In genomic region chr5:113553402-113553897, GRCm38 (mm10) we compare ENCODE assay signal across 9 mouse cellular contexts.
DNase-seq lines count a peak whose midpoint lies in the region; TF ChIP-seq lines count a peak whose summit lies in the region.
"Had no signal": no experiment of that assay in that cellular context is flagged by ENCODE, and none has a peak within 500 bp of the region (broad histone marks: within the 10 kb centered on the region; RNA-seq: fewer than 3 reads in every experiment).

No protein-coding gene starts in this region.

- TF ChIP-seq CTCF in thymus, adult 2 months (IDR thresholded peaks at IDR 0.05; ENCODE audit: borderline replicate concordance, control insufficient read depth, extremely low read depth, insufficient read depth, low read length, poor library complexity): no peak

- no peaks in the 10 kb centered on the region for H3K4me1 ChIP-seq in thymus, adult 2 months (replicated peaks; ENCODE audit: control insufficient read depth, insufficient read depth, low read length)

- no peak overlapping the region for H3K27ac ChIP-seq in thymus, adult 2 months (ENCODE audit: control insufficient read depth, insufficient read depth, low read length)
- H3K27ac ChIP-seq: heart, adult 2 months had no signal

- peak; percentile 68 to 75 for DNase-seq in cerebellum, postnatal 25 days
- no peak for DNase-seq in cerebellum, adult 9-11 months
- peak; percentile 45 for DNase-seq in thymus, postnatal 4 days
- no peak for DNase-seq in thymus, adult 2 months
- peak; percentile 52 for DNase-seq in induced T-regulatory cell, adult 2 months (ENCODE audit: low read depth)
- peak; percentile 11 for DNase-seq in yolk sac, embryonic 10.5 days (ENCODE audit: low spot score)
- no peak for DNase-seq in spleen, postnatal 10 days (ENCODE audit: low spot score in 2 of 2)
- no peak for DNase-seq in right cerebral cortex, adult 2 months (ENCODE audit: low spot score in 2 of 2)

- no peaks in the 10 kb centered on the region for H3K27me3 ChIP-seq in thymus, adult 2 months (ENCODE audit: control insufficient read depth, insufficient read depth, low read length)

- TF ChIP-seq POLR2A in thymus, adult 2 months (IDR thresholded peaks at IDR 0.05; ENCODE audit: control insufficient read depth, extremely low read depth, insufficient read depth, low read length, poor library complexity): no peak

- no peaks in the 10 kb centered on the region for H3K36me3 ChIP-seq in thymus, adult 2 months (ENCODE audit: control insufficient read depth, insufficient read depth, low read length)

- H3K4me3 ChIP-seq in thymus, adult 2 months (ENCODE audit: control insufficient read depth, insufficient read depth, low read length): no peak overlapping the region
- H3K4me3 ChIP-seq: heart, adult 2 months had no signal

- WGBS in thymus, adult 2 months: 15% methylated on average over 9 of the region's 9 CpGs

Comparison
In these comparisons a context has a peak if more than half of its experiments do, and no peak if none do; other contexts are left out.
1. DNase-seq: peak in cerebellum, postnatal 25 days (2 of 2), thymus, postnatal 4 days (single experiment), induced T-regulatory cell, adult 2 months (single experiment) and yolk sac, embryonic 10.5 days (single experiment); none in cerebellum, adult 9-11 months (single experiment), thymus, adult 2 months (single experiment), spleen, postnatal 10 days (0 of 2) and right cerebral cortex, adult 2 months (0 of 2).